Mouse (Mus musculus): ENCODE measurements around the gene Ppp1r9a. TPM values are rescaled to one million over a fixed set of nuclear protein-coding genes. Genes with fewer than 3 reads are reported as not detected.
A peak's percentile ranks its signal among the peaks of the same experiment; 100 is the strongest.
"Not testable (repeated sequence)": the region's sequence is repeated elsewhere in the genome, so short reads cannot be mapped to it uniquely, and the experiment has no call there.

Ppp1r9a gene
- polyA plus RNA-seq, 1 experiment from 2014 or later: 12.0 TPM

GRCm38 (mm10) chr6:4923791-4924190, 21.1 kb downstream of the Ppp1r9a start:
- not testable (repeated sequence) for H3K4me1 ChIP-seq (replicated peaks)

GRCm38 (mm10) chr6:4925966-4926687, 23.4 kb downstream of the Ppp1r9a start:
- no peaks in the 10 kb centered on the region for H3K4me1 ChIP-seq (replicated peaks)
- H3K27ac ChIP-seq: no peak overlapping the region
- no peak overlapping the region for H3K4me3 ChIP-seq (replicated peaks)
- ATAC-seq: no peak
- H3K9ac ChIP-seq: no peak overlapping the region
- no peaks in the 10 kb centered on the region for H3K36me3 ChIP-seq
- H3K4me2 ChIP-seq (replicated peaks): no peak overlapping the region
- 63% methylated on average over 14 of the region's 14 CpGs for WGBS
- no peaks in the 10 kb centered on the region for H3K27me3 ChIP-seq (replicated peaks)
- no peaks in the 10 kb centered on the region for H3K9me3 ChIP-seq

More at GRCm38 (mm10) chr6:4923791-4924190, 21.1 kb downstream of the Ppp1r9a start:
- not testable (repeated sequence) for H3K27me3 ChIP-seq (replicated peaks); H3K9me3 ChIP-seq; H3K4me3 ChIP-seq (replicated peaks); H3K9ac ChIP-seq; H3K4me2 ChIP-seq (replicated peaks); H3K27ac ChIP-seq; H3K36me3 ChIP-seq
- ATAC-seq: peak; percentile 39; the same call in 1 of the 2 replicates

DNA sequence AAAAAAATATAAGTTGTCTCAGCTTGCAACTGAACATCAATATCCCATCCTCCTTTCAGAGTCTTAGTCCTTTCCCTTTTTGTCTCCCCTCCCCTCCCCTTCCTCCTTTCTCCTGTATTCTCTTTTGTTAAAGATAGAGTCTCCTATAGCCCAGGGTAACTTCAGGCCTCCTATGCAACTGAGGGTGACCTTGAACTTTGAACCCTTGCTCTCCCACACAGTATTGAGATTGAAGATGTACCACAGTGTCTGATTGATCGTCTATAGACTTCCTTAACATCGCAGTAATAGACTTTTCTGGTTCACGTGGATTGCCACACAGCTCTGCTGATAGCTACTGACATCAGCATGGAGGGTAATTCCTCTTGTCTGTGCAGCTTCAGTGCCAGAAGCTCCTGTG, 27.6 kb downstream of the Ppp1r9a start:
- Histone ChIP-seq H3K4me2 (replicated peaks) (no peak overlapping the region), H3K36me3 (no peaks in the 10 kb centered on the region), H3K9me3 (no peaks in the 10 kb centered on the region), H3K4me1 (replicated peaks) (no peaks in the 10 kb centered on the region), H3K4me3 (replicated peaks) (no peak overlapping the region), H3K27me3 (replicated peaks) (no peaks in the 10 kb centered on the region), H3K27ac (no peak overlapping the region), H3K9ac (no peak overlapping the region)
- 78% methylated on average over 3 of the region's 3 CpGs for WGBS
- no peak for ATAC-seq

GRCm38 (mm10) chr6:4938901-4939300, 36.2 kb downstream of the Ppp1r9a start:
- no peak for ATAC-seq
- 56% methylated on average over 3 of the region's 3 CpGs for WGBS

GRCm38 (mm10) chr6:4940086-4940485, 37.4 kb downstream of the Ppp1r9a start:
- Histone ChIP-seq H3K4me3 (replicated peaks) (no peak overlapping the region), H3K36me3 (no peaks in the 10 kb centered on the region), H3K27ac (no peak overlapping the region), H3K4me1 (replicated peaks) (no peaks in the 10 kb centered on the region), H3K9ac (no peak overlapping the region), H3K27me3 (replicated peaks) (no peaks in the 10 kb centered on the region), H3K4me2 (replicated peaks) (no peak overlapping the region), H3K9me3 (no peaks in the 10 kb centered on the region)
- 70% methylated on average over 6 of the region's 6 CpGs for WGBS
- ATAC-seq: no peak

More at GRCm38 (mm10) chr6:4938901-4939300, 36.2 kb downstream of the Ppp1r9a start:
- H3K4me3 ChIP-seq (replicated peaks): no peak overlapping the region
- H3K9ac ChIP-seq: no peak overlapping the region
- H3K27me3 ChIP-seq (replicated peaks): no peaks in the 10 kb centered on the region
- H3K36me3 ChIP-seq: no peaks in the 10 kb centered on the region
- no peaks in the 10 kb centered on the region for H3K9me3 ChIP-seq
- H3K27ac ChIP-seq: no peak overlapping the region
- H3K4me2 ChIP-seq (replicated peaks): no peak overlapping the region
- H3K4me1 ChIP-seq (replicated peaks): no peaks in the 10 kb centered on the region

GRCm38 (mm10) chr6:4940639-4941038, 37.9 kb downstream of the Ppp1r9a start:
- Histone ChIP-seq H3K9me3 (no peaks in the 10 kb centered on the region), H3K36me3 (no peaks in the 10 kb centered on the region), H3K4me1 (replicated peaks) (no peaks in the 10 kb centered on the region), H3K4me2 (replicated peaks) (no peak overlapping the region), H3K4me3 (replicated peaks) (no peak overlapping the region), H3K27me3 (replicated peaks) (no peaks in the 10 kb centered on the region), H3K27ac (no peak overlapping the region), H3K9ac (no peak overlapping the region)
- no peak for ATAC-seq
- WGBS: 88% methylated on average over 9 of the region's 9 CpGs

GRCm38 (mm10) chr6:4943821-4944220, 41.1 kb downstream of the Ppp1r9a start:
- H3K27ac ChIP-seq: no peak overlapping the region
- 0 out of 2 replicates have a peak, but pooled peaks have one; percentile 25 for ATAC-seq
- H3K4me1 ChIP-seq (replicated peaks): no peaks in the 10 kb centered on the region
- H3K27me3 ChIP-seq (replicated peaks): no peaks in the 10 kb centered on the region
- H3K4me3 ChIP-seq (replicated peaks): no peak overlapping the region
- no peak overlapping the region for H3K4me2 ChIP-seq (replicated peaks)
- no peak overlapping the region for H3K9ac ChIP-seq
- no peaks in the 10 kb centered on the region for H3K36me3 ChIP-seq
- no peaks in the 10 kb centered on the region for H3K9me3 ChIP-seq
- 77% methylated on average over 2 of the region's 2 CpGs for WGBS

GRCm38 (mm10) chr6:4948056-4948455, 45.3 kb downstream of the Ppp1r9a start:
- H3K27ac ChIP-seq: no peak overlapping the region
- H3K27me3 ChIP-seq (replicated peaks): no peaks in the 10 kb centered on the region
- no peaks in the 10 kb centered on the region for H3K36me3 ChIP-seq
- 87% methylated on average over 4 of the region's 4 CpGs for WGBS
- no peak overlapping the region for H3K9ac ChIP-seq
- ATAC-seq: no peak
- no peaks in the 10 kb centered on the region for H3K9me3 ChIP-seq
- no peak overlapping the region for H3K4me2 ChIP-seq (replicated peaks)
- H3K4me3 ChIP-seq (replicated peaks): no peak overlapping the region
- no peaks in the 10 kb centered on the region; the same call in 1 of the 2 replicates for H3K4me1 ChIP-seq (replicated peaks)

DNA sequence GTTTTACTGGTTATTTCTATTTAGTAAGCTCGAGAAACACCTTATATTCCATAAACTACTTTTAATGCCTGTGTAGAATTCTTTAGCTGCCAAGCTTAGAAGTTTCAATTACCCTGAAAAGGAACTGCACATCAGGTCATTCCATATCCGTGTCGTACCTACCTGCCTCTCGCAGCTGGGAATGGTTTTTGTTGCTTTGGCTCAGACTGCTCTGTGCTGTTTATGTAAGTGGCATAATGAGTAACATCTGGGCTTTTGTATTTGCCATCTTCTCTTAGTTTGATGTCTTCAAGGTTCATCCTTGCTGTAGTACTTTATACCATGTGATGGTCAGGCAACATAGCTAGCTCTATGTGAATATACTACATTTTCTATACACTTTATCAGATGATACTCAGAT, 47.0 kb downstream of the Ppp1r9a start:
- ATAC-seq: no peak
- H3K9ac ChIP-seq: no peak overlapping the region
- WGBS: 60% methylated on average over 4 of the region's 4 CpGs
- H3K4me2 ChIP-seq (replicated peaks): no peak overlapping the region
- H3K9me3 ChIP-seq: no peaks in the 10 kb centered on the region
- no peak overlapping the region for H3K4me3 ChIP-seq (replicated peaks)
- no peaks in the 10 kb centered on the region for H3K27me3 ChIP-seq (replicated peaks)
- no peak overlapping the region for H3K27ac ChIP-seq
- no peaks in the 10 kb centered on the region for H3K36me3 ChIP-seq
- H3K4me1 ChIP-seq (replicated peaks): no peaks in the 10 kb centered on the region; the same call in 1 of the 2 replicates

DNA sequence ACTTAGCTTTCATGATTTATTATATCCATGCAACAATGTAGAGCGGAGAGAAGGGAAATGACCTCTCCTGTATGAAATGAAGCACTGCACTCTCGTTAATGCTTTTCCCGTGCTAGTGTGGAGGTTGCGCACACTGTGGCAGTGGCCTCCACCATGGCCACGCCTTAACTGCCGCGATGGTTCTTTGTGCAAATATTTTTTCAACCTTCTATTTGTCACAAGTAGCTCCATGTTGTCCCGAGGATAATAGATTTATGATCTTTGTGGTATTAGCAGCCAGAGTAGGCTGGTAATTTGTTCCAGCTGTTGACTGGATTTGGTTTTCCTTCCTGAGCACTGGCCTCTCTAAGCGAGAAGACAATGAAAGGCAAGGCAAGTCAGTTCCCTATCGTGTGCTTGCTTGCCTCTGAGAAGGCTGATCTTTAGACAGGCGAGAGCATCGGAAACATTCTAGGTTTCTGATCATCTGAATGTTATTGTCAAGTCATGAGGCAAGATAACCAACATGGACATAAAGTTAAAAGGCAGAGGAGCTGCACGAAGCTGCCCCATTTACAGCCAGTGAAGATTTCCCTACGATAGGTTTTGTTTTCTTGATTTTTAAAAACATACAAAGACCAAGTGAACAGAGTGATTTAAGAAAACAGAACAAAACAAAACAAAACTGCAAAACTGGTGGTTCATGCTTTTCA, 50.5 kb downstream of the Ppp1r9a start:
- no peak overlapping the region for H3K27ac ChIP-seq
- H3K4me2 ChIP-seq (replicated peaks): no peak overlapping the region
- 53% methylated on average over 14 of the region's 14 CpGs for WGBS
- H3K36me3 ChIP-seq: no peaks in the 10 kb centered on the region
- ATAC-seq: 0 out of 2 replicates have a peak, but pooled peaks have one; percentile 36
- H3K4me3 ChIP-seq (replicated peaks): no peak overlapping the region
- no peaks in the 10 kb centered on the region; the same call in 1 of the 2 replicates for H3K4me1 ChIP-seq (replicated peaks)
- no peaks in the 10 kb centered on the region for H3K9me3 ChIP-seq
- no peak overlapping the region for H3K9ac ChIP-seq
- H3K27me3 ChIP-seq (replicated peaks): no peaks in the 10 kb centered on the region

- WGBS: 38% methylated on average over 6 of the region's 6 CpGs
- Histone ChIP-seq H3K9me3 (no peaks in the 10 kb centered on the region), H3K36me3 (no peaks in the 10 kb centered on the region), H3K4me3 (replicated peaks) (no peak overlapping the region), H3K9ac (no peak overlapping the region), H3K4me1 (replicated peaks) (no peaks in the 10 kb centered on the region), H3K4me2 (replicated peaks) (no peak overlapping the region), H3K27me3 (replicated peaks) (no peaks in the 10 kb centered on the region), H3K27ac (0 out of 2 replicates have a peak overlapping the region, but pooled peaks have one; percentile 27)
- 0 out of 2 replicates have a peak, but pooled peaks have one; percentile 23 for ATAC-seq
These were observed 53.9 kb downstream of the Ppp1r9a start for GRCm38 (mm10) chr6:4956651-4957050.

DNA sequence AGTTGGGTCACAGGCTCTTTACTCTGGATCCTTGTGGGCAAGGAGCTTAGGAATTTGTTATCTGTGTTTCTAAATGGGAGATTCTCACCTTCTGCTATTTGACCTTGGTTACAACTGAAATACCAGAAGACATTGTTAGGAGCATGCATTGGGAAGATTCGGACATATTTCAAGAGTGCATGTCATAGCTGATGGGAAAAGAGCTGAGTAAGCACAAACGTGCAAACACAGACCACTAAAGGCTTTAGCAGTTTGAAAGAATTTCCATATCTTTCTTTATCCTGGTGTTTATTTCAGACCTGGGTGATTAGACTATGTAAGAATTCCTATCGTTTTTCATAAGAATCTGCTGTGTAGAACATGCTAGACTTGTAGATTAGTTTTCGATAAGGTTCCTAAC, 59.5 kb downstream of the Ppp1r9a start:
- no peaks in the 10 kb centered on the region for H3K4me1 ChIP-seq (replicated peaks)
- H3K9ac ChIP-seq: no peak overlapping the region
- H3K4me2 ChIP-seq (replicated peaks): no peak overlapping the region
- H3K27me3 ChIP-seq (replicated peaks): no peaks in the 10 kb centered on the region
- no peak overlapping the region for H3K27ac ChIP-seq
- no peak overlapping the region for H3K4me3 ChIP-seq (replicated peaks)
- ATAC-seq: no peak
- WGBS: 56% methylated on average over 4 of the region's 4 CpGs
- H3K36me3 ChIP-seq: no peaks in the 10 kb centered on the region
- no peaks in the 10 kb centered on the region for H3K9me3 ChIP-seq

Data from intestine, embryonic 15.5 days (tissue).